Mouse (Mus musculus): ENCODE data around the gene Tnip2.

DNA sequence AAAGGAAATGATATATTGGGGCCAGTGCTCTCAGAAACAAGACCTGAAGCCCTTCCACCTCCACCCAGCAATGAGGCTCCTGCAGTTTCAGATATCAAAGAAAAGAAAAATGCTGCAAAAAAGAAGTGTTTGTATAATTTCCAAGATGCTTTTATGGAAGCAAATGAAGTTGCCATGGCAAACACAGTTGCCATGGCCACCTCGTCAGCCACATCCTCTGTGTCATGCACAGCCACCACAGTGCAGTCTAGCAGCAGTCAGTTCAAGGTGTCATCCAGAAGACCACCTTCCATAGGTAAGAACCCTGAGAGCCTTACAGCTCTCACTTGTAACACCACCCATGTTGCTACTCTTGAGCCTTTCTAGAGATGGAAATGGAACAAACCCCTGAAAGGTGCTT, 54.8 kb downstream of the Tnip2 start:
- TF ChIP-seq CTCF (conservative IDR thresholded peaks at IDR 0.05 in 1 of 2, IDR thresholded peaks at IDR 0.05 in 1 of 2; ENCODE audit: low read depth in 2 of 2, low read length in 2 of 2): no peak
- TF ChIP-seq POLR2A (IDR thresholded peaks at IDR 0.05; ENCODE audit: low read depth, low read length): no peak
- no peak for TF ChIP-seq MXI1 (IDR thresholded peaks at IDR 0.05; ENCODE audit: low read depth, low read length)

All from CH12.LX (cell line).